9 mouse cellular contexts compared by ENCODE assay signal in the genomic region with DNA sequence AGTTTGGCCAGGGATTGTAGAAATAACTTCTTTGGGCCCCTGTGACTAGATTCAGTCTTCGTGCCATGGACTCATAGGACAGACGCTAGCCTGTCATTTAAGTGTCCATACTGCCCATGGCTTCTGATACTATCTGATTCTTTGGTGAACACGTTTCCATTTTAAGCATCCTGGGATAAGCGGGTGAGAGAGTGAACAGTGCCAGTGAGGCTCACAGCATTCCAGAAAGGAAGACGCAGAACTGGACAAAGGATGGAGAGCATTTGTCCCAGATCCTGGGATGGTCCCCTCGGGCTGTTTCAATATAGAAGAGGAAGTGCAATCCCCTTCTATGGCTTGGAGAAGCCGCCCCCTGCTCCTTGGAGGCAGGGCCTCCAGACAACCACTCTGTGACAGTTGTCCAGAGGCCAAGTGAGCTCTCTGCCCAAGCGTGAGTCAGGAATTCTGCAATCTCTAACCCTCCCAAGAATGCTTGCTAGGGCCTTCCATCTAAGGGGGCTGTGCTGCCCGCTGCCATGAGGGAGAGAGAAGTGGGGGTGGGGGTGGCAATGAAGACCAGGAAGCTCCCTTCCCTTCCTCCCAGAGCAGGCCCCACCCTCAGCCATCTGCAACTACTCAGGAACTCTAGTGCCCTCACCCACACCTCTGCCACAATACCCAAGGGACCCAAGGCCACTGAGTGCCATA. TPM values are rescaled to one million over a fixed set of nuclear protein-coding genes. Genes with fewer than 3 reads are reported as not detected.
DNase-seq lines count a peak whose midpoint lies in the region; ATAC-seq and TF ChIP-seq lines count a peak whose summit lies in the region.
"Had no signal": no experiment of that assay in that cellular context is flagged by ENCODE, and none has a peak within 500 bp of the region (broad histone marks: within the 10 kb centered on the region; RNA-seq: fewer than 3 reads in every experiment).

No protein-coding gene starts in this region.

- ATAC-seq in neural tube, embryonic 11.5 days (ENCODE audit: insufficient read depth, low FRiP score, low TSS enrichment): no peak
- no peak for ATAC-seq in forebrain, embryonic 15.5 days (replicated peaks)
- no peak for ATAC-seq in hindbrain, embryonic 12.5 days (ENCODE audit: low FRiP score)
- ATAC-seq in megakaryocyte-erythroid progenitor cell, adult 5-6 weeks (replicated peaks; ENCODE audit: low FRiP score, low TSS enrichment, poor library complexity, severe bottlenecking): no peak

- H3K36me3 ChIP-seq in neural tube, embryonic 11.5 days (ENCODE audit: control insufficient read depth, insufficient read depth, low read length): no peaks in the 10 kb centered on the region
- H3K36me3 ChIP-seq in forebrain, embryonic 15.5 days: no peaks in the 10 kb centered on the region
- no peaks in the 10 kb centered on the region for H3K36me3 ChIP-seq in hindbrain, embryonic 12.5 days
- H3K36me3 ChIP-seq in small intestine, adult 2 months (ENCODE audit: control insufficient read depth, insufficient read depth, low read length): no peaks in the 10 kb centered on the region
- H3K36me3 ChIP-seq: G1E had no signal

- WGBS in neural tube, embryonic 11.5 days: 43% methylated on average over 8 of the region's 9 CpGs
- 29% methylated on average over 9 of the region's 9 CpGs for WGBS in forebrain, embryonic 15.5 days
- 30% methylated on average over 9 of the region's 9 CpGs for whole genome bisulfite sequencing in hindbrain, embryonic 12.5 days
- WGBS in small intestine, adult 2 months: 64% methylated on average over 9 of the region's 9 CpGs

- H3K4me3 ChIP-seq in neural tube, embryonic 11.5 days (ENCODE audit: low read depth, low read length): no peak overlapping the region
- no peak overlapping the region for H3K4me3 ChIP-seq in forebrain, embryonic 15.5 days
- no peak overlapping the region for H3K4me3 ChIP-seq in hindbrain, embryonic 12.5 days
- no peak overlapping the region for H3K4me3 ChIP-seq in small intestine, adult 2 months (ENCODE audit: low read depth, low read length)

- H3K4me2 ChIP-seq in neural tube, embryonic 11.5 days (ENCODE audit: low read depth): no peak overlapping the region; the same call in 1 of the 2 replicates
- H3K4me2 ChIP-seq in forebrain, embryonic 15.5 days (replicated peaks): peak overlapping the region; percentile 26; the same call in 1 of the 2 replicates
- H3K4me2 ChIP-seq in hindbrain, embryonic 12.5 days (replicated peaks): peak overlapping the region; percentile 40

- H3K9me3 ChIP-seq in neural tube, embryonic 11.5 days (ENCODE audit: control insufficient read depth, low read length): no peaks in the 10 kb centered on the region
- no peaks in the 10 kb centered on the region for H3K9me3 ChIP-seq in forebrain, embryonic 15.5 days
- H3K9me3 ChIP-seq in hindbrain, embryonic 12.5 days (replicated peaks): no peaks in the 10 kb centered on the region
- H3K9me3 ChIP-seq: G1E had no signal

- TF ChIP-seq CTCF in small intestine, adult 2 months (IDR thresholded peaks at IDR 0.05; ENCODE audit: extremely low read depth, insufficient read length, insufficient replicate concordance, low read depth, low read length): no peak

- H3K27ac ChIP-seq in neural tube, embryonic 11.5 days (ENCODE audit: low read depth, low read length): peak overlapping the region; percentile 87
- peak overlapping the region; percentile 77 for H3K27ac ChIP-seq in forebrain, embryonic 15.5 days (replicated peaks)
- H3K27ac ChIP-seq in hindbrain, embryonic 12.5 days: peak overlapping the region; percentile 88
- H3K27ac ChIP-seq in small intestine, adult 2 months (ENCODE audit: insufficient read depth, low read depth, low read length): peak overlapping the region; percentile 85

- H3K4me1 ChIP-seq in neural tube, embryonic 11.5 days (ENCODE audit: control insufficient read depth, insufficient read depth, low read length): peaks cover 49% of the 10 kb centered on the region
- H3K4me1 ChIP-seq in forebrain, embryonic 15.5 days: peaks cover 66% of the 10 kb centered on the region
- peaks cover 73% of the 10 kb centered on the region for H3K4me1 ChIP-seq in hindbrain, embryonic 12.5 days
- H3K4me1 ChIP-seq in small intestine, adult 2 months (ENCODE audit: control insufficient read depth, insufficient read depth, insufficient read length, low read length): peaks cover 11% of the 10 kb centered on the region

- peak overlapping the region; percentile 46; the same call in 1 of the 2 replicates for H3K9ac ChIP-seq in neural tube, embryonic 11.5 days (ENCODE audit: low read length)
- no peak overlapping the region for H3K9ac ChIP-seq in forebrain, embryonic 15.5 days (replicated peaks)
- peak overlapping the region; percentile 47; the same call in 1 of the 2 replicates for H3K9ac ChIP-seq in hindbrain, embryonic 12.5 days

- TF ChIP-seq POLR2A in small intestine, adult 2 months (IDR thresholded peaks at IDR 0.05; ENCODE audit: low read depth, low read length): no peak

- no peaks in the 10 kb centered on the region for H3K27me3 ChIP-seq in neural tube, embryonic 11.5 days (ENCODE audit: control insufficient read depth, insufficient read depth, low read length)
- no peaks in the 10 kb centered on the region for H3K27me3 ChIP-seq in forebrain, embryonic 15.5 days
- H3K27me3 ChIP-seq in hindbrain, embryonic 12.5 days: no peaks in the 10 kb centered on the region
- no peaks in the 10 kb centered on the region for H3K27me3 ChIP-seq in small intestine, adult 2 months (ENCODE audit: control insufficient read depth, insufficient read depth, low read length)

- no peak for DNase-seq in neural tube, embryonic 11.5 days (ENCODE audit: low spot score)
- DNase-seq in neural tube, embryonic 10.5 days (ENCODE audit: extremely low spot score, low spot score): no peak
- DNase-seq in lung, adult 18-20 months: peak; percentile 69 to 78
- no peak for DNase-seq in cerebellum, postnatal 36 days

RNA-seq across cellular contexts. Expression of a gene that starts 3.3 kb away (rescaled TPM):
- polyA plus RNA-seq in neural tube, embryonic 11.5 days (2014; fragmentation: Nextera tagmentation; extraction: Ambion mirVana): 337 and 339 TPM in 2 replicates
- polyA plus RNA-seq in forebrain, embryonic 15.5 days (2015; fragmentation: Nextera tagmentation; extraction: Ambion mirVana): 210 and 215 TPM in 2 replicates
- 838 and 891 TPM in 2 replicates for polyA plus RNA-seq in hindbrain, embryonic 12.5 days (2016; fragmentation: Nextera tagmentation; extraction: Ambion mirVana)
- 87.6 and 89.7 TPM in 2 replicates for polyA plus RNA-seq in small intestine, adult 2 months (2012; rRNA removed)
- total RNA-seq in megakaryocyte-erythroid progenitor cell, adult 5-6 weeks (2014; fragmentation: Nextera tagmentation): not detected in 2 replicates
- not detected in 2 replicates for total RNA-seq in megakaryocyte-erythroid progenitor cell, adult 5-6 weeks (2017)
- polyA plus RNA-seq: G1E had no signal

RNA-seq across cellular contexts. Expression of a gene that starts 24.8 kb away (rescaled TPM):
- 32.5 and 39.9 TPM in 2 replicates for polyA plus RNA-seq in neural tube, embryonic 11.5 days (2014; fragmentation: Nextera tagmentation; extraction: Ambion mirVana)
- polyA plus RNA-seq in forebrain, embryonic 15.5 days (2015; fragmentation: Nextera tagmentation; extraction: Ambion mirVana): 40.0 and 41.8 TPM in 2 replicates
- 43.8 and 44.5 TPM in 2 replicates for polyA plus RNA-seq in hindbrain, embryonic 12.5 days (2016; fragmentation: Nextera tagmentation; extraction: Ambion mirVana)
- 16.0 and 16.6 TPM in 2 replicates for polyA plus RNA-seq in small intestine, adult 2 months (2012; rRNA removed)
- total RNA-seq in megakaryocyte-erythroid progenitor cell, adult 5-6 weeks (2014; fragmentation: Nextera tagmentation): 0.30 TPM in 1 of 2 replicates, not detected in the other
- 0.14 TPM in 1 of 2 replicates, not detected in the other for total RNA-seq in megakaryocyte-erythroid progenitor cell, adult 5-6 weeks (2017)

Comparison
In these comparisons a context has a peak if more than half of its experiments do, and no peak if none do; other contexts are left out.
1. DNase-seq: peak in lung, adult 18-20 months (2 of 2); none in neural tube, embryonic 11.5 days (single experiment), neural tube, embryonic 10.5 days (single experiment) and cerebellum, postnatal 36 days (0 of 2).
2. Peak in every context shown above with its lines, with median percentiles within 50 percentile points of each other: H3K27ac ChIP-seq.